ENCODE assay signal across 7 mouse cellular contexts in the genomic region with DNA sequence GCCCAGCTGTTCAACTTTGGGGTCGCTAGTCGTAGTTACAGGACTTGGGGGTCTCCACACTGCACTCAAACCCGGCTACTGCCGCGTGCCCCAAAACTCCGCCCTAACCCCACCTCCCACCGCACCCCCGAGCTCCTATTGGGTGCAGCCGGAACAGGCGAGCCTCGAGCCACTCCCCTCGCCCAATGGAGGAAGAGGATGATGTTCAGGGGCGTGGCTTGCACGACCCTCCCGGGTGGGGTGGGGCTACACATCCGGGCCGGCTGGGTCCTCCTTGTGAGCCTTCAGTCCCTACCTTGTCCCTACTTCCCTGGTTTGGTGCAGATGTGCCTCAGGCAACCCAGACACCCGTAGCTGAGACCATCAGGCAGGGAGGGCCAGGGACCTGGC. TPM values are rescaled to one million over a fixed set of nuclear protein-coding genes. Genes with fewer than 3 reads are reported as not detected.
A peak's percentile ranks its signal among the peaks of the same experiment; 100 is the strongest.
DNase-seq lines count a peak whose midpoint lies in the region; ATAC-seq and TF ChIP-seq lines count a peak whose summit lies in the region.

No protein-coding gene starts in this region.

- DNase-seq in adrenal gland, adult 2 months: peak; percentile 97
- DNase-seq in embryo, embryonic 11.5 days (ENCODE audit: low read depth, low spot score): peak; percentile 91
- peak; percentile 89 to 91 for DNase-seq in gastrocnemius, postnatal 4 days (ENCODE audit: low spot score in 2 of 2)
- DNase-seq in left cerebral cortex, postnatal 4 days: peak; percentile 96

- no peaks in the 10 kb centered on the region; the same call in 1 of the 2 replicates for H3K36me3 ChIP-seq in intestine, postnatal 0 days (ENCODE audit: control insufficient read depth, insufficient read depth)
- H3K36me3 ChIP-seq in midbrain, embryonic 12.5 days: peaks cover 24% of the 10 kb centered on the region
- no peaks in the 10 kb centered on the region for H3K36me3 ChIP-seq in small intestine, adult 2 months (ENCODE audit: control insufficient read depth, insufficient read depth, low read length)

- no peaks in the 10 kb centered on the region for H3K27me3 ChIP-seq in intestine, postnatal 0 days (replicated peaks; ENCODE audit: control insufficient read depth, insufficient read depth, low read length)
- no peaks in the 10 kb centered on the region for H3K27me3 ChIP-seq in midbrain, embryonic 12.5 days
- H3K27me3 ChIP-seq in small intestine, adult 2 months (ENCODE audit: control insufficient read depth, insufficient read depth, low read length): no peaks in the 10 kb centered on the region

- H3K4me1 ChIP-seq in intestine, postnatal 0 days (replicated peaks; ENCODE audit: control insufficient read depth, insufficient read depth, low read length): peaks cover 9% of the 10 kb centered on the region
- H3K4me1 ChIP-seq in midbrain, embryonic 12.5 days: peaks cover 27% of the 10 kb centered on the region
- peaks cover 30% of the 10 kb centered on the region for H3K4me1 ChIP-seq in small intestine, adult 2 months (ENCODE audit: control insufficient read depth, insufficient read depth, insufficient read length, low read length)

- H3K9ac ChIP-seq in intestine, postnatal 0 days (ENCODE audit: low read depth, low read length): peak overlapping the region; percentile 74
- peak overlapping the region; percentile 69 for H3K9ac ChIP-seq in midbrain, embryonic 12.5 days (replicated peaks)

- TF ChIP-seq POLR2A in small intestine, adult 2 months (IDR thresholded peaks at IDR 0.05; ENCODE audit: low read depth, low read length): peak; percentile 69; the same call in 1 of the 2 replicates

- ATAC-seq in intestine, postnatal 0 days: peak; percentile 82
- peak; percentile 95 for ATAC-seq in midbrain, embryonic 12.5 days (ENCODE audit: low FRiP score, low read depth)

- intact Hi-C loops in left cerebral cortex, postnatal 4 days (cut with DNase I): no loop called here

- no peaks in the 10 kb centered on the region for H3K9me3 ChIP-seq in intestine, postnatal 0 days (ENCODE audit: control insufficient read depth)
- no peaks in the 10 kb centered on the region for H3K9me3 ChIP-seq in midbrain, embryonic 12.5 days

- no peak for TF ChIP-seq CTCF in intestine, postnatal 0 days (IDR thresholded peaks at IDR 0.05; ENCODE audit: low read depth)
- no peak for TF ChIP-seq CTCF in small intestine, adult 2 months (IDR thresholded peaks at IDR 0.05; ENCODE audit: extremely low read depth, insufficient read length, insufficient replicate concordance, low read depth, low read length)

- WGBS in intestine, postnatal 0 days: under 1% methylated on average over 18 of the region's 18 CpGs
- WGBS in midbrain, embryonic 12.5 days: 0% methylated on average over 18 of the region's 18 CpGs
- WGBS in small intestine, adult 2 months: under 1% methylated on average over 18 of the region's 18 CpGs

- H3K4me3 ChIP-seq in intestine, postnatal 0 days (ENCODE audit: low read depth, low read length): peak overlapping the region; percentile 79
- peak overlapping the region; percentile 80 for H3K4me3 ChIP-seq in midbrain, embryonic 12.5 days
- H3K4me3 ChIP-seq in small intestine, adult 2 months (ENCODE audit: low read depth, low read length): peak overlapping the region; percentile 87

- peak overlapping the region; percentile 97 for H3K27ac ChIP-seq in intestine, postnatal 0 days (ENCODE audit: low read depth, low read length)
- peak overlapping the region; percentile 95 for H3K27ac ChIP-seq in midbrain, embryonic 12.5 days (replicated peaks)
- H3K27ac ChIP-seq in small intestine, adult 2 months (ENCODE audit: insufficient read depth, low read depth, low read length): peak overlapping the region; percentile 94

- peak overlapping the region; percentile 77 for H3K4me2 ChIP-seq in intestine, postnatal 0 days (replicated peaks; ENCODE audit: low read depth)
- peak overlapping the region; percentile 79 for H3K4me2 ChIP-seq in midbrain, embryonic 12.5 days (replicated peaks)

RNA-seq across cellular contexts. Expression of gene Ldlr, which starts 0.9 kb away (rescaled TPM):
- 100 to 1,000 TPM in 1 of 2 experiments, 10 to 100 TPM in 1; 61.6 to 210 TPM for total RNA-seq in adrenal gland, adult 2 months (2021)
- polyA plus RNA-seq in adrenal gland, adult 2 months (2012; rRNA removed): 79.5 and 143 TPM in 2 replicates
- total RNA-seq in gastrocnemius, postnatal 4 days (2021): 10 to 100 TPM; 25.6 to 37.2 TPM
- polyA plus RNA-seq in intestine, postnatal 0 days (2015; fragmentation: Nextera tagmentation; extraction: Ambion mirVana): 22.8 and 26.6 TPM in 2 replicates
- 10 to 100 TPM; 25.2 to 32.4 TPM for total RNA-seq in left cerebral cortex, postnatal 4 days (2021)
- polyA plus RNA-seq in midbrain, embryonic 12.5 days (2016; fragmentation: Nextera tagmentation; extraction: Ambion mirVana): 39.5 and 43.5 TPM in 2 replicates
- polyA plus RNA-seq in small intestine, adult 2 months (2012; rRNA removed): 37.2 and 58.9 TPM in 2 replicates

RNA-seq across cellular contexts. Expression of gene Spc24, which starts 36.0 kb away (rescaled TPM):
- 1 to 10 TPM; 1.9 to 3.7 TPM for total RNA-seq in adrenal gland, adult 2 months (2021)
- 1.4 and 1.5 TPM in 2 replicates for polyA plus RNA-seq in adrenal gland, adult 2 months (2012; rRNA removed)
- 10 to 100 TPM; 10.8 to 14.2 TPM for total RNA-seq in gastrocnemius, postnatal 4 days (2021)
- polyA plus RNA-seq in intestine, postnatal 0 days (2015; fragmentation: Nextera tagmentation; extraction: Ambion mirVana): 23.5 and 32.4 TPM in 2 replicates
- 1 to 10 TPM; 4.9 to 5.9 TPM for total RNA-seq in left cerebral cortex, postnatal 4 days (2021)
- polyA plus RNA-seq in midbrain, embryonic 12.5 days (2016; fragmentation: Nextera tagmentation; extraction: Ambion mirVana): 74.2 and 87.2 TPM in 2 replicates
- 11.0 and 22.6 TPM in 2 replicates for polyA plus RNA-seq in small intestine, adult 2 months (2012; rRNA removed)

Comparison
In these comparisons a context has a peak if more than half of its experiments do, and no peak if none do; other contexts are left out.
1. Peak in every context shown above with its lines: DNase-seq, ATAC-seq, H3K4me3 ChIP-seq and H3K27ac ChIP-seq.